Mouse (Mus musculus) layer of hippocampus, postnatal 10 days (tissue): ENCODE results near the gene 1700003E16Rik. TPM values are rescaled to one million over a fixed set of nuclear protein-coding genes. Genes with fewer than 3 reads are reported as not detected.

Experiments
- DNase-seq, 2 experiments: peaks; one replicate each; pipeline ENCODE4 v3.0.0; 2021; ENCODE audit warnings: low spot score in 2 of 2
- long read RNA-seq: library from polyadenylated mRNA; stranded (forward); transcript quantifications from one replicate; pipeline ENCODE4 v2.0.0, GENCODE M21; 2023
- total RNA-seq, 2 experiments: library from RNA; stranded (reverse); gene quantifications; 2 replicates each; pipeline ENCODE4 v1.2.3; 2021

The 1700003E16Rik gene
- total RNA-seq = 10 to 100 TPM; 20.6 to 22.1 TPM
- long read RNA-seq, transcript 1700003E16Rik-202 (2 exons, 2,070 nt) = major isoform, 8 of 20 reads
- long read RNA-seq, partial matches to known transcripts = 0 of 20 reads
- long read RNA-seq, other reads (novel, unspliced or antisense) = 10 of 20 reads

- peak; percentile 77 to 82 for DNase-seq
Observed at GRCm38 (mm10) chr6:83156259-83156684, at the start of gene 1700003E16Rik, which contains the start of gene Wdr54. Gene 1700003E16Rik, plus strand, starts transcription at chr6:83156404. Gene Wdr54, minus strand, starts transcription at chr6:83156397.

DNA sequence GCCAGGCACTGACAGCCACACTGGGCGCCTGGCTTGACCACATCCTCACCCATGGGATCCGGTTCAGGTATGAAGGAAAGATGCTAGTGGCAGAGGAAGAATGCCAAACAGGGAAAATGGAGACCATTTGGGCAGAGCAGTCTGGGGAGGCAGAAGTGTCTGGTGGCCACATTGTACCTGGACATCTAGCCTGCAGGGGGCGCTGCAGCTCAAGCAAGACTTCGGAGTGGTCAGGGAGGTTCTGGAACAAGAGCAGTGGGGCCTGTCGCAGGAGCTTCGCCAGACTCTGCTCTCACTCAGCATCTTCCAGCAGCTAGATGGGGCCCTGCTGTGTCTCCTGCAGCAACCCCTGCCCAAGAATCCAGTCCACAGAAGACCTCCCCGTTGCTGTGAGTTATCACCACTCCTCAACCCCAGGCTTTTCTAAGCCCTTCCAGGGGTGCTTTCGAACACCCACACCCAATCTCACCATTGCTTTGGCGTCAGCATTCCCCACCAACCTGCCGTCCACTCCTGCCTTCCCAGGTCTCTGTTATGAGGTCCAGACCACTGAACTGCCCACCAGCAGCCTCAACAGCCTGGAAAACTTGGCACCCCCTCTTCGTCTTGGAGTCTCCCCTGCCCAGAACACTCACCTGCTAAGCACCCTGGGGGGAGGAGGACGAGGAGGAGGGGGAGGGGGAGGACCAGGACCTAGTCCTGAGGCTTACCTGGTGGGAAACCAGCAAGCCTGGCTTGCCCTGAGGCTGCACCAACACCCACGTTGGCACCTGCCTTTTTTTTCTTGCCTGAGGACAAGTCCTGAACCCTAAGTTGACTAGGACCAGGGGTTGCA lies 48.4 kb upstream of the 1700003E16Rik start:
- peak; percentile 77 to 78 for DNase-seq

DNA sequence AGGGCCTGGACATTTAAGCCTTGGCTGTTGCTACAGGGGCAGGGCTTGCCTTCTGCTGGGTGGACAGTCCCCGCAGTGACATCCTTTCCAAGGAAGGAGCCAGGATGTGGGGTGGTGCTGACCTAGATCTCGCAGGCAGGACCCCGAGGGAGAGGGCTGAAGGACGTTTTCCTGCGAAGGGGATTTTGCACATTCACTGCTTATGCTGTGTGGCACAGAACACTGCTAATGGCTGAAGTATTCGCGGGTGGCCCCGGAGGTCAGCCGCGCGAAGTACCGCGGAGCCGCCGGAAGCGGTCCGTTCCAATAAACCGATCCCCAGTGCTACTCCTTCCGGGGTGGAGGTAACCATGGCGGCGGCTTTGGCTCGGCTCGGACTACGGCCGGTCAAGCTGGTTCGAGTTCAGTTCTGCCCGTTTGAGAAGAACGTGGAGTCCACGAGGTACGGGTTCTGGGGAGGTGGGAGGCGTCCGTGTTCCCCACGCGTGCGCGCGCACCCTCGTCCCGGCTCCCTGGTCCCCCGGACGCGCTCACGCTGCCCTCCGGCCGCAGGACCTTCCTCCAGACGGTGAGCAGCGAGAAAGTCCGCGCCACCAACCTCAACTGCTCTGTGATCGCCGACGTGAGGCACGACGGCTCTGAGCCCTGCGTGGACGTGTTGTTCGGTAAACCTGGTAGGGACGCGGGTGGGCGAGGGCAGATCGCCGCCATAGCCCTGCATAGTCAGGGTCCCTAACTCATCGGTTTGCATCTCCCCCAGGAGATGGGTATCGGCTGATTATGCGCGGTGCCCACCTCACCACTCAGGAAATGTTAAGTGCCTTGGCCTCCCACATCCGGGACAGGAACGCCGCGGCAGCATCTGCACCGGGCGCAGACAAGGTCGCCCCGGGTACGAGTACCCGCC lies 47.2 kb upstream of the 1700003E16Rik start, which contains the start of gene Mrpl53:
TSS of gene Mrpl53 (plus strand) at position 279 of the 907 bp plus-strand sequence.
- peak; percentile 82 to 84 for DNase-seq

- DNase-seq = no peak
Observed at GRCm38 (mm10) chr6:83111510-83112136, 44.6 kb upstream of the 1700003E16Rik start.

GRCm38 (mm10) chr6:83115011-83115671 lies 41.1 kb upstream of the 1700003E16Rik start, which contains the start of gene Mogs:
Gene Mogs, plus strand, starts transcription at chr6:83115496.
- DNase-seq = peak; percentile 91 to 94

DNA sequence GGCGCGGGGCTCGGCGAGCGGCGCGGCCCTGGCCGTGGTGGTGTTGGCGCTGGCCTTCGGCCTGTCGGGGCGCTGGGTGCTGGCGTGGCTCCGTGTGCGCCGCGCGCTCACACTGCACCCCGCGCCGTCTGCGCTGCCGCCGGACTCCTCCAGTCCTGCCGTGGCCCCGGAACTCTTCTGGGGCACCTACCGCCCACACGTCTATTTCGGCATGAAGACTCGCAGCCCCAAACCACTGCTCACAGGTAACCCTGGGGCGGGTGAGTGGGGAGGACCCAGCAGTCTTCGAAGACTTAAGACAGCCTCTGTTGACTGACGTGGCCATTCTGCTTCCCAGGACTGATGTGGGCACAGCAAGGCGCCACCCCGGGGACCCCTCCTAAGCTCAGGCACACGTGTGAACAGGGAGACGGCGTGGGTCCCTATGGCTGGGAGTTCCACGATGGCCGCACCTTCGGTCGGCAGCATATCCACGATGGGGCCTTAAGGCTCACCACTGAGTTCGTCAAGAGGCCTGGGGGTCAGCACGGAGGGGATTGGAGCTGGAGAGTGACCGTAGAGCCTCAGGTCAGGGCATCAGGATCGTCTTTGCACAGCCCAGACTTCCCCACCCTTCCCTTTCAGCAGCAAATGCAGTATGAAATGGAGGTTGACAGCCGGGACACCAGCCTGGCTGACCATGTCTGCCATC lies 40.4 kb upstream of the 1700003E16Rik start:
- no peak for DNase-seq

DNA sequence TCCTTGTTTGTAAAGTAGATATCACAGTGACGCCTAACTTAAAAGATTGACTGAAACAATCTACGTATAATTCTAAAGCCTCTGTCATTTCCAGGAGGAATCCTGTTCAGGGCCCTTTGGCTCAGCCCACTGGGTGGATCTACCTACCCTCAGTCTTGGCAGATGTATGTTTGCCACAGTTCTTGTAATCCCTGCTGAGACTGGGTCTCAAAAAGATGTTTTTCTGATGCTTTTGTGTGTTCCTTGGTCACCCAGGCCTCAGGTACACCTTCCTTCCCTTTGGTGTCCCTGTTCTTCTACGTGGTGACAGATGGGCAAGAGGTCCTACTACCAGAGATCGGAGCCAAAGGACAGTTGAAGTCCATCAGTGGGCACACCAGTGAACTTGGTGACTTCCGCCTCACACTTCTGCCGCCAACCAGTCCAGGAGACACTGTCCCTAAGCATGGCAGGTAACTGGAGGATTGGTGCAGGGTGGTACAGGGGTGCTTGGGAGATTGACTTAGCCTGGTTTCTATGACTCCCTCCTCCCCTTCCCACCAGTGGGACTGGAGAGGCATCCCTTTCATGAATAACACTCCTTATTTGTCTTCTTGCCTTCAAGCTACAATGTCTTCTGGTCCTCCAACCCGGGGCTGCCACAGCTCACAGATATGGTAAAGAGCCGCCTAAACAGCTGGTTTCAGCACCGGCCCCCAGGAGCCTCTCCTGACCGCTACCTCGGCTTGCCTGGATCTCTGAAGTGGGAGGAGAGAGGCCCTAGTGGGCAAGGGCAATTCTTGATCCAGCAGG lies 39.6 kb upstream of the 1700003E16Rik start:
- no peak for DNase-seq

DNA sequence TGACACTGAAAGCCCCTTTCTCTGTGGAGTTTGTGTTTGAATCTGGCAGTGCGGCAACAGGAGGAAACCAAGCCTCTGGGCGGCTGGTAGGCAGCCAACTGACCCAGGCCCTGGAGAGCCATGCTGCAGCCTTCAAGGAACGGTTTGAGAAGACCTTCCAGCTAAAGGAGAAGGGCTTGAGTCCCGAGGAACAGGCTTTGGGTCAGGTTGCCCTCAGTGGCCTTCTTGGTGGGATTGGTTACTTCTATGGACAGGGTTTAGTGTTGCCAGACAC lies 39.1 kb upstream of the 1700003E16Rik start:
- no peak for DNase-seq

- no peak for DNase-seq
Observed at GRCm38 (mm10) chr6:83117616-83118015, 38.6 kb upstream of the 1700003E16Rik start.

DNA sequence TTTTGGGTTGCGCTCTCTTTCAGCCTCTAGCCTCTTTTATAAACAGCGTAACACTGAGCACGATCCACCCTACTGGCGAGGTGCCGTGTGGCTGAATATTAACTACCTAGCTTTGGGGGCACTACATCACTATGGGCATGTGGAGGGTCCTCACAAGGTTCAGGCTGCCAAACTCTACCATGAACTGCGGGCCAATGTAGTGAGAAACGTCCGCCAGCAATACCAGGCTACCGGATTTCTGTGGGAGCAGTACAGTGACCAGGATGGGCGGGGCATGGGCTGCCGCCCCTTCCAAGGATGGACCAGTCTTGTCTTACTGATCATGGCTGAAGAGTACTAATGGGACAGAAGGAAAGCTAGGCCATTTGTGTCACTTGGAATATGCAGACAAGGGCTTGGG lies 37.8 kb upstream of the 1700003E16Rik start:
- no peak for DNase-seq

DNA sequence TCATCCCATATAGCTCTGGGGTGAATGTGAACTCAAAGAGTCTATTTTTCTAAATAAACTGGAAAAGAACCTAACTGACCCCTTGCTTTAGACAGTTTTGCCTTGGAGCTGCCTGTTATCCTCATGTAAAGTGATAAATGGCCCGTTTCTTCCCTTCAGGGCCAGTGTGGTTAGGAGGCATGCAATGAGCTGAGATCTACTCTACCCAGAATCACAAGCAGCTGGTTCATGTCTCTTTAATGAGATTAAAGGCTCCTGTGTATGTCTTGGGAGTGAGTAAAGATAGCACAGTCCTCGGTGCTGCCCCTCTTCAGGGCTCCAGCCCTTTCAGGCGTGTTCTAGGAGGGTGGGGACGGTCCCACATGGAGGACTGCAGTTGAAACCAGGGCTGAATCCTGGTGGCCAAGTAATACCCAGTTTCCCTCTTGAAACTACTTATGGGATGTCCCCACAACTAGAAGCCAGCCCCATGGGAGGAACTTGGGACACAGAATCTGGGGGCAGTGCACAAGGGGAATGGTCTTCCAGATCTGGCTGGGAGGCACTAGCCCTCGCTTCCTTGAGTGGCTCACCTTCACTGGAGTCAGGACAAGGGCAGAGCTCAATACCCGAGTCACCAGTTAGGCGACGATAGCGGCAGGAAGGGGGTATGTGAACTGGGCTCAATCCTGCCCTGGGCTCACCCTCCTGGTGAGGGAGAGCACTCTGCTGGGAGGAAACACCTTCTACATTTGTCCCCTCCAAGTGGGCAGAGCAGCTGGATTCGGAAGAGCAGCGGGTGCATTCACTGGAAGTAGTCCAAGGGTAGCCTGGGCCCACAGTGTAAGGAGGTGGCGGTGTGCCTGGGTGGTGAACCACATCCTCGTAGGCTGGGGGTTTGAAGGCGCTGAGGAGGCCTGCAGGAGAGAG lies 37.1 kb upstream of the 1700003E16Rik start:
- DNase-seq = no peak

DNA sequence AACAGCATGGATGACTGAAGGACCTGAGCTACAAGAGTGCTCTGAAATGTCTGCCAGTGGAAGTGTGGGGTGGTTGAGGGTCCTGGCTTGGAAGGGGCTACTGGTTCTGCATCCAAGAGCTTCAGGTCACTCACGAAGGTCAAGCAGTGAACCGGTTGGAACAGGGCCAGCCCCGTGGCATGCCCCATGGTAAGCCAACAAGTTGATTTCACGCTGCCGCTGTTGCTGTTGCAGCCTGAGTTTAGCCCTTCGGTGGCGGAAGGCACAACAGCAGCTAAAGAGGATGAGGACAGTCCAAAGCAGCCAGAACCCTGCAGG lies 36.5 kb upstream of the 1700003E16Rik start:
- DNase-seq = no peak

- DNase-seq = peak; percentile 90 to 92
Observed at GRCm38 (mm10) chr6:83120930-83121862, 35.0 kb upstream of the 1700003E16Rik start, which contains the start of gene Wbp1. Gene Wbp1, minus strand, starts transcription at chr6:83121559.

DNA sequence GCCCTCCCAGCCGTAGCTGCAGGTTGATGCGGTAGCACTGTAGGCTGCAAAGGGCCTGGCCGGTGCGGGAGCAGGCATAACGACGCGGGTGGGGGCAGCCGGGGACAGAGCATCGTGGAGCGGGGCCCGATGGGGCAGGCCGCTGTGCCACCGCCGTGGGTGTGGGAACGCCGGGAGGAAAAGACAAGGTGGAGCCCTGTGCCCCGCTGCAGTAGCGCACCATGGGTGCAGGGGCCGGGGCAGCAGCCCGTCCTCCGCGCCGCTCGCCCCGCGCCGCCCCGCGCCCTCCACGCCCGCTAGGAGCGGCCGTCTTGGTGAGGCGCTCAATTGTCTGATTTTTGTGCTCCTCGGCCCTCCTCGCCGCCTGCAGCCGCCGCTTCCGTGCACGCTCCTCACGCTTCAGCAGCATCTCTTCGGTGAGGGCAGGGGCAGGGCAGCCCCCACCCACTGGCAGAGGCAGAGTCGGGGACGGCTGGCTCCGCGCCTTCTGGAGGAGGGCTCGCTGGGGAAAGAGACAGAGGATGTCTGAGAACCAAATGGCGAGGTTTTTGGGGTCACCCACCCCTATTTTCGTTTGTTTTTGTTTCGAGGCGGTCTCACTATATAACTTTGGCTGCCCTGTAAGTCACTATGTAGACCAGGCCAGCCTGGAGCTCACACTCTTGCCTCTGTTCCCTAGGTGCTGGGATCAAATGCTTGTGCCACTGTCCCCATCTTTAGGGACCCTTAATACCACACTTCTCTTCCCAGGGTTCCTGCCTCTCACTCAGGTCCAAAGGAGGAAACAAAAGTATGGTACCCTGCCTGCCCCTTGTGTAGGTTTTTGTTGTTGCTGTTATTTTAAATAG lies 34.1 kb upstream of the 1700003E16Rik start:
- no peak for DNase-seq

DNA sequence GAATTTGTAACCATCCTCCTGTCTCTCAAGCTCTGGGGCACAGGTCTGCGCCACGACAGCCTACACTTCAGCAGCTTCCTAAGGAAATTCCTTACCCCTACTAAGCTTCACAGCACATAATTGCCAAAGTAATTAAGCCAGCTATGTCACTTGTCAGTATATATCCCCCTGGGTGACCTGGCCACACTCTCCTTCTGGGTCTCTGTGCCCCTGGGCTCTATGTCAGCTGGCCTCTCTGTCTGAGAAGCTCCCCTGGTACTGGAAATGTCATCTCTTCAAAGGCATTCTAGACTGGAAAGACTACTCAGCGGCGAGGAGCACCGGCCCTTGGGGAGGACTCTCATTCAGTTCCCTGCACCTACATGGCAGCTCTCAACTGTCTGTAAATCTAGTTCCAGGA lies 33.2 kb upstream of the 1700003E16Rik start:
- DNase-seq = no peak

GRCm38 (mm10) chr6:83124851-83125312 lies 31.3 kb upstream of the 1700003E16Rik start:
- DNase-seq = peak; percentile 88 to 91
